Mouse (Mus musculus) ES-E14 (cell line): ENCODE results near the gene Dock3.

Experiments
- CHD2 ChIP-seq: IDR thresholded peaks from 2 replicates; pipeline ENCODE4 v1.6.1; 2014; ENCODE audit warnings: mild to moderate bottlenecking, low read depth, low read length, inconsistent platforms
- HCFC1 ChIP-seq: IDR thresholded peaks from 2 replicates; pipeline ENCODE4 v1.6.1; 2012; ENCODE audit warnings: low read length, inconsistent platforms, borderline replicate concordance; ENCODE audit not compliant: insufficient read depth
- ZNF384 ChIP-seq: IDR thresholded peaks from 2 replicates; pipeline ENCODE4 v1.6.1; 2012; ENCODE audit warnings: low read depth, low read length, inconsistent platforms

- TF ChIP-seq ZNF384 (no peak), HCFC1 (no peak), CHD2 (no peak)
Measured at GRCm38 (mm10) chr9:107250416-107251337, 19.0 kb upstream of the Dock3 start.
